Mouse (Mus musculus): Measurements from ENCODE around the gene Rps2. TPM values are rescaled to one million over a fixed set of nuclear protein-coding genes. Genes with fewer than 3 reads are reported as not detected.
"Not testable (repeated sequence)": the region's sequence is repeated elsewhere in the genome, so short reads cannot be mapped to it uniquely, and the experiment has no call there.

Gene Rps2
- polyA plus RNA-seq, 1 experiment from 2014 or later: 1,693 TPM

GRCm38 (mm10) chr17:24707801-24708425, 10.0 kb upstream of the Rps2 start:
- Histone ChIP-seq H3K27ac (replicated peaks) (peak overlapping the region; percentile 83), H3K4me3 (peak overlapping the region; percentile 77), H3K27me3 (replicated peaks; ENCODE audit: low read depth, poor library complexity, severe bottlenecking) (no peaks in the 10 kb centered on the region), H3K9me3 (no peaks in the 10 kb centered on the region), H3K36me3 (replicated peaks) (peaks cover 30% of the 10 kb centered on the region), H3K4me1 (peaks cover 16% of the 10 kb centered on the region)
- 6% methylated on average over 24 of the region's 24 CpGs for WGBS
- no peak for DNase-seq (ENCODE audit: low spot score)

DNA sequence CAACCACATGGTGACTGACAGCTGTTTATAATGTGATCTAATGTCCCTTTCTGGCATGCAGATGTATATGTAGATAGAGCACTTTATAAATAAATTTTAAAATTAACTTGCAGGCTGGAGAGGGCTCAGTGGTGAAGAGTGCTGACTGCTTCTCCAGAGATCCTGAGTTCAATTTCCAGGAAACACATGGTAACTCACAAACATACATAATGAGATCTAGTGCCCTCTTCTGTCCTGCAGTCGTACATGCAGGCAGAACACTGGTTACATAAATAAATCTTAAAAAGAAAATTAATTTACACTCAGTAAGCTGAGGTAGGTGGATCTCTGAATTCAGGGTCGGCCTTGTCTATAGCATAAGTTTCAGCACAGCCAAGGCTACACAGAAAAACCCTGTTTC, 9.3 kb upstream of the Rps2 start:
- DNase-seq (ENCODE audit: low spot score): no peak
- Histone ChIP-seq H3K4me3 (no peak overlapping the region), H3K36me3 (replicated peaks) (peaks cover 24% of the 10 kb centered on the region), H3K27ac (replicated peaks) (no peak overlapping the region), H3K27me3 (replicated peaks; ENCODE audit: low read depth, poor library complexity, severe bottlenecking) (no peaks in the 10 kb centered on the region), H3K4me1 (peaks cover 16% of the 10 kb centered on the region), H3K9me3 (no peaks in the 10 kb centered on the region)
- 40% methylated on average over 2 of the region's 2 CpGs for WGBS

DNA sequence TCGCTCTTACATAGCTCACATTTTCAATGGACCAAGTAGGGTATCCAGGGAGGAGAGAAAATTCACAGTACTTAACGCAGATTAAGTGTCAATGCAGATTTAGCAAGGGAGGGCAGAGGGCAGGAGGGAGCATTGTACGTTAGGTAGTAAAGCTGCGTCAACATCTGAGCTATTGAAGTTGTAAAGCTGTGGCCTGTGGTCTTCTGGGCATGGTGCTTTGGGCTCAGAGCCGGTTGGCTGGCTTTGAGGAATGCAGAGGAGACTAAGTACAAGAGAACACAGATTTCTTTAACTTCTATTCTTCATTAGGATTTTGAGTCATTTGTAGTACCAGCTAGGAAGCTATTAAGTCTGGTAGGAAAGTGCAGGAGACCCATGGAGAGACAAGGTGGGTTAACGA, 2.4 kb upstream of the Rps2 start:
- WGBS: 70% methylated on average over 6 of the region's 6 CpGs
- no peak overlapping the region for H3K4me3 ChIP-seq
- H3K36me3 ChIP-seq (replicated peaks): peaks cover 39% of the 10 kb centered on the region
- H3K27ac ChIP-seq (replicated peaks): no peak overlapping the region
- DNase-seq (ENCODE audit: low spot score): no peak
- no peaks in the 10 kb centered on the region for H3K9me3 ChIP-seq
- H3K27me3 ChIP-seq (replicated peaks; ENCODE audit: low read depth, poor library complexity, severe bottlenecking): no peaks in the 10 kb centered on the region
- H3K4me1 ChIP-seq: peaks cover 8% of the 10 kb centered on the region

- Histone ChIP-seq H3K36me3 (replicated peaks) (peaks cover 45% of the 10 kb centered on the region), H3K4me3 (no peak overlapping the region), H3K27ac (replicated peaks) (no peak overlapping the region), H3K9me3 (no peaks in the 10 kb centered on the region), H3K4me1 (peaks cover 10% of the 10 kb centered on the region), H3K27me3 (replicated peaks; ENCODE audit: low read depth, poor library complexity, severe bottlenecking) (no peaks in the 10 kb centered on the region)
- WGBS: 98% methylated on average over 15 of the region's 15 CpGs
- DNase-seq (ENCODE audit: low spot score): no peak
These were observed 1.7 kb upstream of the Rps2 start for GRCm38 (mm10) chr17:24716166-24716682.

GRCm38 (mm10) chr17:24718938-24719337, 1.0 kb downstream of the Rps2 start:
- H3K27ac ChIP-seq (replicated peaks): peak overlapping the region; percentile 94

DNA sequence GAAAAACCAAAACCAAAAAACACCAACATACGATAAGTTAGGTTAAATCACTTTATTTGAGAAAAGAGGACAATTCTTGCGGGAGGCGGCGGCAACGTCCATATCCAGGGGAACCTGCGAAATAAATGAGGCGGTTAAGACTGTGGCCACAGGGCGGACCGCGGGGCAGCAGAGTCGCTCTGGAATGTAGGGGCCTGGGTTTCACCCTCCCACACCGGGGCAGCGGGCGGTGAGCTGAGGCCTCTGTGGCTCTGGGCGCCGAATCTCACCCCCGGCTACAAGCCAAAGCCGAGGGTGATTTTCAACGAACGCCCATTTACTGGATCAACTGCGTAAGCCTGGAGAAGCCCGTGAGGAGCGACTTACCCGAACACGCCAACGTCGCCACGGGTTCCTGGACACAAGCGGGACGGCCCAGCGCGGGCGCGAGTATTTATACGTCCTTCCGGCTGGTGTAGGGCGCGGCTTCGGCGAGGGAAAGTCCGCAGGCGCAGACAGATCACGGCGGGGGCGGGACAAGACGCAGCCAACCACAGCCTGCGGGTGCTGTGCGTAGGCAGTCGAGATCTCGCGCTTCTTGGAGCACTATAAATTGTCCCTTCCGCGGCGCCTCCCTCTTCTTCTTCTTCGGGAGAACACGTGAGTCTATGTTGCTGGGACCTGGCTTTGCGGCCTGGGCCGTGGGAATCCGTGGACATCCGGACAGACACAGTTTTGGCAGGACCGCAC, 1.7 kb downstream of the Rps2 start:
- peak overlapping the region; percentile 90 for H3K4me3 ChIP-seq
- H3K9me3 ChIP-seq: no peaks in the 10 kb centered on the region
- no peaks in the 10 kb centered on the region for H3K27me3 ChIP-seq (replicated peaks; ENCODE audit: low read depth, poor library complexity, severe bottlenecking)
- peak; percentile 99 for DNase-seq (ENCODE audit: low spot score)
- peaks cover 60% of the 10 kb centered on the region for H3K36me3 ChIP-seq (replicated peaks)
- under 1% methylated on average over 61 of the region's 61 CpGs for WGBS
- peaks cover 40% of the 10 kb centered on the region for H3K4me1 ChIP-seq
- peak overlapping the region; percentile 94 for H3K27ac ChIP-seq (replicated peaks)

More at GRCm38 (mm10) chr17:24718938-24719337, 1.0 kb downstream of the Rps2 start:
- Histone ChIP-seq H3K36me3 (replicated peaks) (peaks cover 60% of the 10 kb centered on the region), H3K4me1 (peaks cover 35% of the 10 kb centered on the region), H3K4me3 (peak overlapping the region; percentile 90)
- 62% methylated on average over 5 of the region's 5 CpGs for WGBS
- H3K9me3 ChIP-seq; H3K27me3 ChIP-seq (replicated peaks; ENCODE audit: low read depth, poor library complexity, severe bottlenecking); DNase-seq (ENCODE audit: low spot score): not testable (repeated sequence)

- DNase-seq (ENCODE audit: low spot score); H3K27me3 ChIP-seq (replicated peaks; ENCODE audit: low read depth, poor library complexity, severe bottlenecking); H3K9me3 ChIP-seq: not testable (repeated sequence)
- Histone ChIP-seq H3K36me3 (replicated peaks) (peaks cover 54% of the 10 kb centered on the region), H3K4me3 (peak overlapping the region; percentile 90), H3K27ac (replicated peaks) (peak overlapping the region; percentile 94), H3K4me1 (peaks cover 40% of the 10 kb centered on the region)
- WGBS: 2% methylated on average over 11 of the region's 11 CpGs
These were observed 2.7 kb downstream of the Rps2 start for GRCm38 (mm10) chr17:24720616-24721015.

DNA sequence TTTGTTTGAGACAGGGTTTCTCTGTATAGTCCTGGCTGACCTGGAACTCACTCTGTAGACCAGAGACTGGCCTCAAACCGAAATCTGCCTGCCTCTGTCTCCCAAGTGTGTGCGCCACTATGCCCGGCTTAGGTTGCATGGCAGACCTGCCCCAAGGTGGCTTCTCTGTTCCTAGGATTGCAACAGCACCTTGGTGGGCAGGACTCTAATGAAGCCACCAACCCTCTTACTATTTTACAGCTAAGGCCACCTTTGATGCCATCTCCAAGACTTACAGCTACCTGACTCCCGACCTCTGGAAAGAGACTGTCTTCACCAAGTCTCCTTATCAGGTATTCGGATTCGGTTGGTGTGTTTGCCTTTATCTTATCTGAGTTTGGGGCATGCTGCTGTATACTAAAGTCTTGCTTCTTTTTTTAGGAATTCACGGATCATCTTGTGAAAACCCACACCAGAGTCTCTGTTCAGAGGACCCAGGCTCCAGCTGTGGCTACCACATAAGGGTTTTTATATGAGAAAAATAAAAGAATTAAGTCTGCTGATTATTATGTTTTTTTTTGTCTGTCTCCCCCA, 3.6 kb downstream of the Rps2 start:
- not testable (repeated sequence) for H3K9me3 ChIP-seq; DNase-seq (ENCODE audit: low spot score); H3K27me3 ChIP-seq (replicated peaks; ENCODE audit: low read depth, poor library complexity, severe bottlenecking)
- peak overlapping the region; percentile 90 for H3K4me3 ChIP-seq
- H3K27ac ChIP-seq (replicated peaks): 0 out of 2 replicates have a peak overlapping the region, but pooled peaks have one; percentile 40
- H3K36me3 ChIP-seq (replicated peaks): peaks cover 45% of the 10 kb centered on the region
- peaks cover 40% of the 10 kb centered on the region for H3K4me1 ChIP-seq
- 67% methylated on average over 7 of the region's 7 CpGs for WGBS

DNA sequence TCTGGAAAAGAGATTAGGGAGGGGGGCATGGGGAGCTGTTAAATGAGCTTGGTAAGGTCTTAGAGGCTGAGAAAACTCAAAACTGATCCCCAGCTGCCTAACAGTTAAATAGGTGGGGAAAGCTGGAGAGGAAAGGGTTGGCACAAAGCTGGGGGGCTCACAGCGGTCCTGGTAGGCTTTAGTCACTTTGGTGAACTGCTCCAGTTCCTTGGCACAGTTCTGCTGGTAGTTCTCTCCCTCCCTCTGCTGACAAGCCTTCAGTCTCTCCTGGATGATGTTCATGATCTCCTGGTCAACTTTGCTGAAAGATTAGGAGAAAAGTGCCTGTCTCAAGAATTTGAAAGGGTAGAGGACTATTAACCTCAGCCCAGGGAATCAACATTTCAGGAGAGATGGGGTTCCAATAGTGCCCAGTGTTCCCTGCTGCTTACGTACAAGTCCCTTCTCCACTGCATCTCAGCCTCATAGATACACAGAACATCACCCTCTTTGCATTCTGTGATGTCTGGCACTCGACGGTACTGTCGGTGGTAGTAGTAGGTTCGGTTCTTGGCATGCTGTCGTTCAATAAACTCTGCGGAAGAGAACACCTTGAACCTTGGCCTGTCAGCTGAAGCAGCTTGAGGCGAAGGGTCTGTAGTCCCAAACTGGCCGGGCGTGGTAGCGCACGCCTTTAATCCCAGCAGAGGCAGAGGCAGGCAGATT, 4.5 kb downstream of the Rps2 start:
- Histone ChIP-seq H3K4me1 (peaks cover 40% of the 10 kb centered on the region), H3K27me3 (replicated peaks; ENCODE audit: low read depth, poor library complexity, severe bottlenecking) (no peaks in the 10 kb centered on the region), H3K36me3 (replicated peaks) (peaks cover 36% of the 10 kb centered on the region), H3K9me3 (no peaks in the 10 kb centered on the region), H3K4me3 (peak overlapping the region; percentile 90), H3K27ac (replicated peaks) (no peak overlapping the region)
- DNase-seq (ENCODE audit: low spot score): peak; percentile 36
- 31% methylated on average over 13 of the region's 13 CpGs for WGBS

GRCm38 (mm10) chr17:24723122-24723880, 5.4 kb downstream of the Rps2 start:
- H3K9me3 ChIP-seq: no peaks in the 10 kb centered on the region
- peak; percentile 25 for DNase-seq (ENCODE audit: low spot score)
- H3K4me1 ChIP-seq: peaks cover 40% of the 10 kb centered on the region
- no peaks in the 10 kb centered on the region for H3K27me3 ChIP-seq (replicated peaks; ENCODE audit: low read depth, poor library complexity, severe bottlenecking)
- H3K36me3 ChIP-seq (replicated peaks): peaks cover 27% of the 10 kb centered on the region
- 6% methylated on average over 12 of the region's 12 CpGs for WGBS
- H3K27ac ChIP-seq (replicated peaks): peak overlapping the region; percentile 86
- peak overlapping the region; percentile 90 for H3K4me3 ChIP-seq

GRCm38 (mm10) chr17:24723881-24724180, 5.9 kb downstream of the Rps2 start:
- DNase-seq (ENCODE audit: low spot score): no peak
- Histone ChIP-seq H3K4me3 (peak overlapping the region; percentile 90), H3K27me3 (replicated peaks; ENCODE audit: low read depth, poor library complexity, severe bottlenecking) (no peaks in the 10 kb centered on the region), H3K9me3 (no peaks in the 10 kb centered on the region), H3K4me1 (peaks cover 34% of the 10 kb centered on the region), H3K27ac (replicated peaks) (peak overlapping the region; percentile 86), H3K36me3 (replicated peaks) (peaks cover 22% of the 10 kb centered on the region)
- under 1% methylated on average over 15 of the region's 15 CpGs for WGBS

- H3K4me3 ChIP-seq: peak within 1 kb of the TSS; percentile 90
- DNase-seq (ENCODE audit: low spot score): peak; percentile 97
- H3K27ac ChIP-seq (replicated peaks): peak within 1 kb of the TSS; percentile 86
- peaks cover 22% of the 10 kb centered on the region for H3K36me3 ChIP-seq (replicated peaks)
- under 1% methylated on average over 30 of the region's 30 CpGs for WGBS
- peaks cover 32% of the 10 kb centered on the region for H3K4me1 ChIP-seq
- H3K9me3 ChIP-seq: no peaks in the 10 kb centered on the region
- H3K27me3 ChIP-seq (replicated peaks; ENCODE audit: low read depth, poor library complexity, severe bottlenecking): no peaks in the 10 kb centered on the region
These were observed 6.3 kb downstream of the Rps2 start, which contains the start of gene Ndufb10 for GRCm38 (mm10) chr17:24724184-24724583. Gene Ndufb10, minus strand, starts transcription at chr17:24724478.
